Mouse (Mus musculus): ENCODE results near the gene Ptges3. TPM values are rescaled to one million over a fixed set of nuclear protein-coding genes. Genes with fewer than 3 reads are reported as not detected.
"Not testable (repeated sequence)": the region's sequence is repeated elsewhere in the genome, so short reads cannot be mapped to it uniquely, and the experiment has no call there.

The Ptges3 gene
- polyA plus RNA-seq, 1 experiment: 97.4 TPM

DNA sequence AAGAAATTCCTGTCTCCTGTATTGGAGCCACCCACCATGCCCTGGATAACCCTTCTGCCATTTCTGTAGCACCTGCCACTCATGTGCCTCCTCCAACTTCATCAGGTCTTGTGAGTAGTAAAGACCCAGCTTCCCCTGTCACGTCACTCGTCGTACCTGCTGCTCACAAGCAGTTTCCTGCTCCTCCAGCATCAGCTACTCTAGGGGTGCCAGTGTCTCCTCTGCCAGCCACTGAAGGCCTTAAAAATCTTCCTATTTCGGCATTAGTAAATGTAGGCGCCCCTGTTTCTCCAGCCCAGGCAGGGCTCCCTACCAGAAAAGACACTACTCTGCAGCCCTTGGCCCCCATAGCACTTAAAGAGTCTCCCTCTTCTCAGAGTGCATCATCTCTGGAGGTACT is 18.5 kb upstream of the Ptges3 start:
- DNase-seq (ENCODE audit: low read depth): no peak
- TF ChIP-seq CTCF (IDR thresholded peaks at IDR 0.05; ENCODE audit: borderline replicate concordance, extremely low read depth, insufficient read depth, insufficient read length) (no peak), POLR2A (IDR thresholded peaks at IDR 0.05; ENCODE audit: borderline replicate concordance, extremely low read depth, insufficient read depth, insufficient read length, poor library complexity, severe bottlenecking) (no peak)

DNA sequence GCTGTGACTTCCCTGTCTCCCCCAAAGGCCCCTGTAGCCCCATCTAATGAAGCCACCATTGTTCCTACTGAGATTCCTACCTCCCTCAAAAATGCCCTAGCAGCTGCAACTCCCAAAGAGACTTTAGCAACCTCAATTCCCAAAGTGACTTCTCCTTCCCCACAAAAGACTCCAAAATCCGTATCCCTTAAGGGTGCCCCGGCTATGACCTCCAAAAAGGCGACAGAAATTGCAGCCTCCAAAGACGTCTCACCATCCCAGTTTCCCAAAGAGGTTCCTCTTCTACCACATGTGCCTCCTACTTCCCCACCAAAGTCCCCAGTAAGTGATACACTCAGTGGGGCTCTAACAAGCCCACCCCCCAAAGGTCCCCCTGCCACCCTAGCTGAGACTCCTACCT is 17.1 kb upstream of the Ptges3 start:
- no peak for DNase-seq (ENCODE audit: low read depth)
- no peak for TF ChIP-seq POLR2A (IDR thresholded peaks at IDR 0.05; ENCODE audit: borderline replicate concordance, extremely low read depth, insufficient read depth, insufficient read length, poor library complexity, severe bottlenecking)
- no peak for TF ChIP-seq CTCF (IDR thresholded peaks at IDR 0.05; ENCODE audit: borderline replicate concordance, extremely low read depth, insufficient read depth, insufficient read length)

DNA sequence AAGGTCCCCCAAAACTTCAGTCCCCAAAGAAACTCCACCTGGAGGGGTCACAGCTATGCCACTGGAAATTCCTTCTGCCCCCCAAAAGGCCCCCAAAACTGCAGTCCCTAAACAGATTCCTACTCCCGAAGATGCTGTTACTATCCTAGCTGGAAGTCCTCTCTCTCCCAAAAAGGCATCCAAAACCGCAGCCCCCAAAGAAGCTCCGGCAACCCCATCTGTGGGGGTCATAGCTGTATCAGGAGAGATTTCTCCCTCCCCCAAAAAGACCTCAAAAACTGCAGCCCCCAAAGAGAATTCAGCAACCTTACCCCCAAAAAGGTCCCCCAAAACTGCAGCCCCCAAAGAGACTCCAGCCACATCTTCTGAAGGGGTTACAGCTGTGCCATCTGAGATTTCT is 16.3 kb upstream of the Ptges3 start:
- TF ChIP-seq CTCF (IDR thresholded peaks at IDR 0.05; ENCODE audit: borderline replicate concordance, extremely low read depth, insufficient read depth, insufficient read length) (no peak), POLR2A (IDR thresholded peaks at IDR 0.05; ENCODE audit: borderline replicate concordance, extremely low read depth, insufficient read depth, insufficient read length, poor library complexity, severe bottlenecking) (no peak)
- no peak for DNase-seq (ENCODE audit: low read depth)

DNA sequence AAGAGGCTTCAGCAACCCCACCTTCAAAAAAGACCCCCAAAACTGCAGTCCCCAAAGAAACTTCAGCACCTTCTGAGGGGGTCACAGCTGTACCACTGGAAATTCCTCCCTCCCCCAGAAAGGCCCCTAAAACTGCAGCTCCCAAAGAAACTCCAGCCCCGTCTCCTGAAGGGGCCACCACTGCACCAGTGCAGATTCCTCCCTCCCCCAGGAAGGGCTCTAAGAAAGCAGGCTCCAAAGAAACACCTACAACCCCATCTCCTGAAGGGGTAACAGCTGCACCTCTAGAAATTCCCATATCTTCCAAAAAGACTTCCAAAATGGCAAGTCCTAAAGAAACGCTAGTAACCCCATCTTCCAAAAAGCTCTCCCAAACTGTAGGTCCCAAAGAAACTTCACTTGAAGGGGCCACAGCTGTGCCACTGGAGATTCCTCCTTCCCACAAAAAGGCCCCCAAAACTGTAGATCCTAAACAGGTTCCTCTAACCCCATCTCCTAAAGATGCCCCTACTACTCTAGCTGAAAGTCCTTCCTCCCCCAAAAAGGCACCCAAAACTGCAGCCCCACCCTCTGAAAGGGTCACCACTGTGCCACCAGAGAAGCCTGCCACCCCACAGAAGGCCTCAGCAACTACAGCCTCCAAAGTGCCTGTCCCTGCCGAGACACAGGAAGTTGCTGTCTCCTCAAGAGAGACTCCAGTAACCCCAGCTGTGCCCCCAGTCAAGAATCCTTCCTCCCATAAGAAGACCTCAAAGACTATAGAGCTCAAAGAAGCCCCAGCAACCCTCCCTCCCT is 15.5 kb upstream of the Ptges3 start:
- TF ChIP-seq CTCF (IDR thresholded peaks at IDR 0.05; ENCODE audit: borderline replicate concordance, extremely low read depth, insufficient read depth, insufficient read length) (no peak), POLR2A (IDR thresholded peaks at IDR 0.05; ENCODE audit: borderline replicate concordance, extremely low read depth, insufficient read depth, insufficient read length, poor library complexity, severe bottlenecking) (no peak)
- DNase-seq (ENCODE audit: low read depth): no peak

DNA sequence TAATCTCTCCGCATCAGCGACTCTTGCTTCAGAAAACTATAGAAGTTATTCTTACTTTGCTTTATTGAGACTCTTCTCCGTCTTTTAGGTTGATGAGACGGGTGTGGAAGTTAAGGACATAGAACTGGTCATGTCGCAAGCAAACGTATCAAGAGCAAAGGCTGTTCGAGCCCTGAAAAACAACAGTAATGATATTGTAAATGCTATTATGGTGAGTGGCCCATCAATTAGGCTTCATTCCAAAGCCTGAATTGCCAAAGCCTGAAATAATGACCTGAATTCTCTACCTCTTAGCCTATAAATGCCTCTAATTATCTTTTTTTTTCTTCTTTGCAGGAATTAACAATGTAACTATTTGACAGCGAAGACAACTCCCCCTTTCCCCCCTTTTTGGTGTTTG is 10.6 kb upstream of the Ptges3 start:
- DNase-seq (ENCODE audit: low read depth): no peak
- TF ChIP-seq POLR2A (IDR thresholded peaks at IDR 0.05; ENCODE audit: borderline replicate concordance, extremely low read depth, insufficient read depth, insufficient read length, poor library complexity, severe bottlenecking) (no peak), CTCF (IDR thresholded peaks at IDR 0.05; ENCODE audit: borderline replicate concordance, extremely low read depth, insufficient read depth, insufficient read length) (no peak)

DNA sequence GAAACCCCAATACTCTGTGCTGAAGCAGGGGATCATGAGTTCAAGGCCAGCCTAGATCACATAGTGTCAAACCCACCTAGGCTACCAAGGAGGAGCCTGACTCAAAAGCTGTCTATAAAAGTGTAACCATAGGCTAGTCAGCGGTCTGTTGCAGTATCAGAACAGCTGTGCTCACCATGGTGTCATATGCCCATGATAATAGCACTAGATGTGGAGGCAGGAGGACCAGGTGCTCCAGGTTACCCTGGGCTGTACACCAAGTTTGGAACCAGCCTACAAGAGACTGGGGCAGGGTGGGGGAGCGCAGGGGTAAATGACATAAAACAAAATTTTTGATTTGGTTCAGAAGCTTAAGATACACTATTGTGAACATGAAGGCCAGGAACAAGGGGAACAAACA is 9.0 kb upstream of the Ptges3 start:
- DNase-seq (ENCODE audit: low read depth): no peak
- TF ChIP-seq POLR2A (IDR thresholded peaks at IDR 0.05; ENCODE audit: borderline replicate concordance, extremely low read depth, insufficient read depth, insufficient read length, poor library complexity, severe bottlenecking) (no peak), CTCF (IDR thresholded peaks at IDR 0.05; ENCODE audit: borderline replicate concordance, extremely low read depth, insufficient read depth, insufficient read length) (no peak)

DNA sequence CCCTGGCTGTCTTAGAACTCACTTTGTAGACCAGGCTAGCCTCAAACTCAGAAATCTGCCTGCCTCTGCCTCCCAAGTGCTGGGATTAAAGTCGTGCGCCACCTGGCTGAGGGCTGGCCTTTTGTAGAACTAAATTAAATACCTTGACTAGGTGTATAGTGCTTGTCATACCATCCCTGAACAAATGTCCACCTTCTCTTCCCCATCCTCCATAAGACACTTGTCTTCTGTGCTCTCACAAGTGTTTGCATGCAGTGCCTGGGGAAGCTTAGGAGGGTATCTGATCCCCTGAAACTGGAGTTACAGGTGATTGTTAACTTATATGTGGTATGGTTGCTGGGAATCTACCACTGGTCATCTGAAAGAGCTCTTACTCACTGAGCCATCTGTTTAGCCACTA is 8.4 kb upstream of the Ptges3 start:
- TF ChIP-seq POLR2A (IDR thresholded peaks at IDR 0.05; ENCODE audit: borderline replicate concordance, extremely low read depth, insufficient read depth, insufficient read length, poor library complexity, severe bottlenecking) (no peak), CTCF (IDR thresholded peaks at IDR 0.05; ENCODE audit: borderline replicate concordance, extremely low read depth, insufficient read depth, insufficient read length) (no peak)
- DNase-seq (ENCODE audit: low read depth): no peak

DNA sequence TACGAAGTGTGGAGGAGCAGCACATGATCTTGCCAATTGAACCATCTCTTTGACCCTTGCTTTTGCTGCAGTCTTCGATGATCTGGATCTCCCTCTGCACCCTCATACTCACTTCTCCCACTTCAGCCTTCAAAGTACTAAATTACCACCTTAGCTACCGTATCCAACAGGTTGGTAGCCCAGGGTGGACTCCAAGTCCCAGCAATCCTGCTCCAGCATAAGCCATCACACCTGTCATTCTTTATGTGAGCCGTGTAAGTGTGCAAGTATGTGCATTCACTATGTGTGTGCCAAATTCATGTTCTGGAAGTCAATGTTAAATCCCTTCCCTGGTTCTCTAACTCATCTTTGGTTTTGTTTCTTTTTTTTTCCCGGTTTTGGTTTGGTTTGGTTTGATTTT is 7.2 kb upstream of the Ptges3 start:
- DNase-seq (ENCODE audit: low read depth): no peak
- no peak for TF ChIP-seq POLR2A (IDR thresholded peaks at IDR 0.05; ENCODE audit: borderline replicate concordance, extremely low read depth, insufficient read depth, insufficient read length, poor library complexity, severe bottlenecking)
- no peak for TF ChIP-seq CTCF (IDR thresholded peaks at IDR 0.05; ENCODE audit: borderline replicate concordance, extremely low read depth, insufficient read depth, insufficient read length)

DNA sequence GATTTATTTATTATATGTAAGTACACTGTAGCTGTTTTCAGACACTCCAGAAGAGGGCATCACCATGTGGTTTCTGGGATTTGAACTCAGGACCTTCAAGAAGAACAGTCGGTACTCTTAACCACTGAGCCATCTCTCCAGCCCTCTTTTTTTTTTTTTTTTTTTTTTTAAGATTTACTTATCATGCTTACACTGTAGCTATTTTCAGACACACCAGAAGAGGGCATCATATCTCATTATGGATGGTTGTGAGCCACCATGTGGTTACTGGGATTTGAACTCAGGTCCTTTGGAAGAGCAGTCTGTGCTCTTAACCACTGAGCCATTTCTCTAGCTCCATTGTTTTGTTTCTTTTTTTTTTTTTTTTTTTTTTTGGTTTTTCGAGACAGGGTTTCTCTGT is 6.6 kb upstream of the Ptges3 start:
- DNase-seq (ENCODE audit: low read depth): not testable (repeated sequence)

DNA sequence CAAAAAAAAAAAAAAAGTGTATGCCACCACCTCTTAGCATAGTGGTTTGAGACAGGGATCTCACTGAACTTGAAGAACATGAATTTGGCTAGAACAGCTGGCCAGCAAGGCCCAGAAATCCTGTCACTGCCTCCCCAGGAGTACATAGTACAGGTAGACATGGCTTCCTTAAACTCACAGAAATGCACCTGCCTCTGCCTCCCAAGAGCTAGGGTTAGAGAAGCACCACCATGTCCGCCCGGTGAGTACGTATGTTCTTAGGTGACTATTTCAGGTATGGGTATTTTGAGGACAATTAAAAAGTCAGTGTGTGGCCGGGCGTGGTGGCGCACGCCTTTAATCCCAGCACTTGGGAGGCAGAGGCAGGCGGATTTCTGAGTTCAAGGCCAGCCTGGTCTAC is 5.8 kb upstream of the Ptges3 start:
- no peak for DNase-seq (ENCODE audit: low read depth)
- TF ChIP-seq CTCF (IDR thresholded peaks at IDR 0.05; ENCODE audit: borderline replicate concordance, extremely low read depth, insufficient read depth, insufficient read length) (no peak), POLR2A (IDR thresholded peaks at IDR 0.05; ENCODE audit: borderline replicate concordance, extremely low read depth, insufficient read depth, insufficient read length, poor library complexity, severe bottlenecking) (no peak)

DNA sequence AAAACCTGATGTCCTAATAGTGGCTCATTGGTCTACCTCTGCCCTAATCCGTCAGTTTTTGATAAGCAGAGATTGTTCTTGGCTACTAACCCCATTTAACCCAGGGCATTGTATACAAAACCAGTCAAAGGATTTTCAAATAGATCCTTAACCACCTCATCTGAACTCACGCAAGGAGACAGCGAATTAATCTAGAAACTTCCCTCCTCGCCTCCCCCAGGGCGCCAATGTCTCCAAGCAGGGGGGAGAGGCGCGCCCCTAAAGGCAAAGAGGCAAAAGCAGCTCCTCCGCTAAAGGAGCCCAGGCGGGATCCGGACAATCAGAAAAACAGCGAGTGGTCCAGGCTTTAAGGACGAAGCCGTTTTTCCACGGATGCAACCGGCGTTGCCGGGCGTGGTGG is 570 bp upstream of the Ptges3 start:
- TF ChIP-seq POLR2A (IDR thresholded peaks at IDR 0.05; ENCODE audit: borderline replicate concordance, extremely low read depth, insufficient read depth, insufficient read length, poor library complexity, severe bottlenecking) (no peak), CTCF (IDR thresholded peaks at IDR 0.05; ENCODE audit: borderline replicate concordance, extremely low read depth, insufficient read depth, insufficient read length) (no peak)
- DNase-seq (ENCODE audit: low read depth): no peak

DNA sequence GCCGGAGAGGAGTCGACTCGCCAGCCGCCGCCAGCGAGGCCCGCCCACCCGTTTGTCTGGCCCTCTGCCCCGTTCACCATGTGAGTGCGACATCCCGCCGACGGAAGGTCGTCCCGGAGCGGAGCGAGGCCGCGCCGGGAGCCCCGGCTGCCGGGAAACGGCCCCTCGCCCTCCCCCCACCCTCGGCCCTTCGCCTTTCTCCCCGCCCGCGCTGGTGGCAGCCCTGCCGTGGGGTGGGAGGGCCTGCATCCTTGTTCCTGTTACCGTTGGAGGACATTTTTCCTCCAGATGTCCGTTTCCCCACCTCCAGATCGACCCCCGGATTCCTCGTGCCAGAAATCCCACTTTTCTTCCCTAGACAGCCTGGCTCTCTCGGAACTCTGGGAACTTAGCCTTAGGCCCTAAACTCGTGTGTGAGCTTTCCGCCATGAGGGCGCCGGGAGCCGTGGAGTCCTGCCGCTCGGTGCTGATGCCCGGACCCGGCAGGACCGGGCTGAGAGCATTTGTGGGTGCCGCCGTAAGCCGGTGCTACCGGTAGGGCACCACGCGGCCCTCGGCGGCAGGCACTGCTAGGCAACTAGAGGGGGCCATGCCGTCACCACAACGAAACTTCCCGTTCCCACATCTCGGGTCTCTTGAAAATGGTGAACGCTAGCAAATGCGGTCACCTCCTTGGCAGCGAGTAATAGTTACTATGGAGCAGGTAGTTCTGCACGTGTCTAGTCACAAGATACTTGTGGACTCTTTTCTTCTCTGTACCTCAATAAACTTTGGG is 640 bp downstream of the Ptges3 start:
- DNase-seq (ENCODE audit: low read depth): peak; percentile 68

More for the DNA sequence above, 640 bp downstream of the Ptges3 start:
- TF ChIP-seq CTCF (IDR thresholded peaks at IDR 0.05; ENCODE audit: borderline replicate concordance, extremely low read depth, insufficient read depth, insufficient read length) (no peak), POLR2A (IDR thresholded peaks at IDR 0.05; ENCODE audit: borderline replicate concordance, extremely low read depth, insufficient read depth, insufficient read length, poor library complexity, severe bottlenecking) (peak; percentile 27; the same call in 1 of the 2 replicates)
